Mouse (Mus musculus): ENCODE data around the gene Myrip.

DNA sequence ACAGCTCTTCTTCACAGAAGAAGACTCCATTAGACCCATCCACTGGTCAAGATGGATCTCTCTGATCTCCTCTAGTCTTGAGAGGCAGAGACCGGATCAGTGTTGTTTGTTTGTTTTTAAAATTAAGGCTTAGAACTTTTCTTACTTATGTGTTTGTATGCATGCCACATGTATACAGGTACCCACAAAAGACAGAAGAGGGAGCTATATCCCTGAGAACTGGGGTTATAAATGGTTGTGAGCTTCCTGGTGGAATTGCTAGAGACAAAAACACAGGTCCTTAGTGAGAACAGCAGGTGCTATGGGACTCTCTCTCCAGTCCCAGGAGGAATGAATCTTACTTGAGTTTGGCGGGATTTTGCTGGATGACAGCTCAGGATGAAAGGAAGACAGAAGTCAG is 1.9 kb upstream of the Myrip start:
- TF ChIP-seq CTCF (conservative IDR thresholded peaks at IDR 0.05; ENCODE audit: insufficient read depth, insufficient read length, low read depth, low read length) (no peak), POLR2A (IDR thresholded peaks at IDR 0.05; ENCODE audit: low read depth, low read length) (no peak)
